ENCODE assay signal across 23 mouse cellular contexts in the genomic region with DNA sequence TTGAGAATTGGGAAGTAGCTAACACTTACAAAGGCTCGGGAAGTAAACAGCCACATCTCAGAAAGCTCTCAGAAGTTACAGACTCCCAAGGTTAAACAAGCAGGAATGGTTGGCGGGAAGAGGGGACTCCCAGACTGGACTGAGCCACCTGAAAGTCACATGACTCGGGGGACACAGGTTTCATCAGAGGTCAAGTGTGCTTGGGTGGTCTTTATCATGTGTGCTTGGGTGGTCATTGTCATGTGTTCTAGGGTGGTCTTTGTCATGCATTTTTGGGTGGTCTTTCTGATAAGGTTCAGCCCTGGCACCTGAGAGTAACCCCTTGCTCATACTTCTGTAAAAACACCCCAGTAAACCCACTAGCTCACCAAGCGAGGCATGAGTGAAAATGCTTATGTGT.
A peak's percentile ranks its signal among the peaks of the same experiment; 100 is the strongest.
DNase-seq lines count a peak whose midpoint lies in the region; ATAC-seq lines count a peak whose summit lies in the region.
"Had no signal": no experiment of that assay in that cellular context is flagged by ENCODE, and none has a peak within 500 bp of the region (broad histone marks: within the 10 kb centered on the region; RNA-seq: fewer than 3 reads in every experiment).

No protein-coding gene starts in this region.

- WGBS in liver, embryonic 12.5 days (ENCODE audit: insufficient replicate concordance): 57% methylated on average over 4 of the region's 4 CpGs

- no peaks in the 10 kb centered on the region for H3K36me3 ChIP-seq in liver, embryonic 12.5 days
- H3K36me3 ChIP-seq: embryonic facial prominence, embryonic 13.5 days; embryonic facial prominence, embryonic 15.5 days; forebrain, embryonic 10.5 days; forebrain, embryonic 12.5 days; G1E had no signal

- no peaks in the 10 kb centered on the region for H3K27me3 ChIP-seq in liver, embryonic 12.5 days (replicated peaks)
- H3K27me3 ChIP-seq: embryonic facial prominence, embryonic 13.5 days; embryonic facial prominence, embryonic 15.5 days; forebrain, embryonic 12.5 days; Patski had no signal

- no peaks in the 10 kb centered on the region for H3K4me1 ChIP-seq in liver, embryonic 12.5 days
- H3K4me1 ChIP-seq: embryonic facial prominence, embryonic 13.5 days; embryonic facial prominence, embryonic 15.5 days; forebrain, embryonic 10.5 days; forebrain, embryonic 12.5 days had no signal

- no peak overlapping the region for H3K4me2 ChIP-seq in liver, embryonic 12.5 days
- H3K4me2 ChIP-seq: embryonic facial prominence, embryonic 13.5 days; embryonic facial prominence, embryonic 15.5 days; forebrain, embryonic 12.5 days had no signal

- no peak overlapping the region for H3K4me3 ChIP-seq in liver, embryonic 12.5 days
- H3K4me3 ChIP-seq: embryonic facial prominence, embryonic 13.5 days; embryonic facial prominence, embryonic 15.5 days; erythroblast, embryonic 14.5 days; forebrain, embryonic 10.5 days; forebrain, embryonic 12.5 days had no signal

- DNase-seq in ES-CJ7 (ENCODE audit: low read depth, low spot score): peak; percentile 57
- peak; percentile 14 for DNase-seq in R1 (ENCODE audit: low read depth, low spot score)
- DNase-seq in kidney, postnatal 36 days: no peak
- no peak for DNase-seq in embryo, embryonic 9.5 days (ENCODE audit: extremely low spot score)
- DNase-seq: adrenal gland, adult 8-10 months; adrenal gland, postnatal 14 days; adrenal gland, postnatal 36 days; cerebellum, adult 11-12 months; cerebellum, adult 2 months; cerebellum, adult 9-10 months; cerebellum, postnatal 10 days; cerebellum, postnatal 25 days had no signal

- ATAC-seq in liver, embryonic 12.5 days: no peak
- ATAC-seq: activated CD4-positive, CD25-positive, alpha-beta regulatory T cell, adult 4 months; forebrain, embryonic 14.5 days; forebrain, embryonic 16.5 days; Patski had no signal

- H3K9ac ChIP-seq in liver, embryonic 12.5 days: no peak overlapping the region
- H3K9ac ChIP-seq: embryonic facial prominence, embryonic 13.5 days; embryonic facial prominence, embryonic 15.5 days; forebrain, embryonic 12.5 days had no signal

- no peak overlapping the region for H3K27ac ChIP-seq in liver, embryonic 12.5 days
- H3K27ac ChIP-seq: embryonic facial prominence, embryonic 13.5 days; embryonic facial prominence, embryonic 15.5 days; forebrain, embryonic 10.5 days; forebrain, embryonic 12.5 days had no signal

- no peaks in the 10 kb centered on the region for H3K9me3 ChIP-seq in liver, embryonic 12.5 days (replicated peaks)
- H3K9me3 ChIP-seq: embryonic facial prominence, embryonic 13.5 days; embryonic facial prominence, embryonic 15.5 days; forebrain, embryonic 10.5 days had no signal

Comparison
In these comparisons a context has a peak if more than half of its experiments do, and no peak if none do; other contexts are left out.
1. DNase-seq: peak in ES-CJ7 (single experiment) and R1 (single experiment); none in kidney, postnatal 36 days (0 of 2) and embryo, embryonic 9.5 days (single experiment).